Mouse (Mus musculus) Patski (cell line): ENCODE data around the gene Rhoj. TPM values are rescaled to one million over a fixed set of nuclear protein-coding genes. Genes with fewer than 3 reads are reported as not detected.
"Not testable (repeated sequence)": the region's sequence is repeated elsewhere in the genome, so short reads cannot be mapped to it uniquely, and the experiment has no call there.

Experiments used
- ATAC-seq: fragments of 100-300 bp; one replicate; pipeline ENCODE4 v1.8.0; 2021
- CTCF ChIA-PET: fragments of 350-600 bp; sonication (Branson Sonifier 250); formaldehyde crosslinking; loops from one replicate; lab custom pipeline; 2022; ENCODE audit warnings: inconsistent platforms; lab: Charles Lee
- POLR2A ChIA-PET: fragments of 350-600 bp; sonication (Branson Sonifier 250); formaldehyde crosslinking; loops from one replicate; lab custom pipeline; 2022; ENCODE audit warnings: antibody characterized with exemption, inconsistent platforms; lab: Charles Lee
- DNase-seq: peaks from one replicate; pipeline ENCODE4 v3.0.0-alpha.2; 2011; ENCODE audit warnings: low read depth, low spot score
- H3K27me3 ChIP-seq: fragments of 371-371 bp; one replicate; pipeline ENCODE4 v1.5.1; 2021
- CTCF ChIP-seq: fragments of 100-300 bp; IDR thresholded peaks from one replicate; pipeline ENCODE4 v1.5.1; 2021
- in situ Hi-C: fragments of 300-500 bp; cut with MboI; formaldehyde crosslinking; loops from 3 replicates; pipeline ENCODE4 v1.11.1; 2018; ENCODE audit warnings: low pct_unique_long_range_greater_than_20kb, mixed read lengths
- polyA plus RNA-seq: library from polyadenylated mRNA; unstranded; gene quantifications from one replicate; pipeline ENCODE4 v1.2.3, GENCODE M21; 2021

Gene Rhoj
- polyA plus RNA-seq, 1 experiment from 2014 or later, result 0.24 TPM

- ChIA-PET POLR2A (no interaction called here), CTCF (no interaction called here)
- TF ChIP-seq CTCF, result no peak
- DNase-seq, result no peak
- in situ Hi-C loops, result no loop called here
- peaks cover 19% of the 10 kb centered on the region for H3K27me3 ChIP-seq
- ATAC-seq, result no peak
Measured at GRCm38 (mm10) chr12:75304132-75304531, 4.0 kb upstream of the Rhoj start.

- CTCF ChIA-PET, result no interaction called here
- POLR2A ChIA-PET, result no interaction called here
- ATAC-seq, result no peak
- H3K27me3 ChIP-seq, result peaks cover 18% of the 10 kb centered on the region
- TF ChIP-seq CTCF, result no peak
- DNase-seq, result no peak
- in situ Hi-C loops, result no loop called here
Measured at GRCm38 (mm10) chr12:75309756-75310155, 1.6 kb downstream of the Rhoj start.

DNA sequence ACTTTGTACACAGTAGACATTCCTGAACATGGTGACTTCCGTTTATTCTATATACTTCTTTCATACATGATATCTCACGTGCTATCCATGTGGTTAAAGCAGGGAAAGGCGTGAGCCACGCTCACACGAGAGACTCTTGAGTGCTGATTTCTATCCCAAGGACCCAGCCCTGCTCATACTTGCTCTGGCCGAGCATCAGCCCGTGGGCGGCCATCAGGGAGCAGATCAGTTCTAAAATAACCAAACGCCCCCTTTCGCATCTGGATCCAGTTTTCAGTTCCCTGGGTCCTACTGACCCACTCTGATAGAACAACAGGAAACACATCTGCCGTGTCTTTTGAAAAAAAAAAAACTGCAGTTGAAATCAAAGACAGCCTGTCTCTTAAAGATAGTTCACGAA, 2.6 kb downstream of the Rhoj start:
- ATAC-seq (no peak), DNase-seq (no peak)
- ChIA-PET CTCF (no interaction called here), POLR2A (no interaction called here)
- H3K27me3 ChIP-seq, result peaks cover 21% of the 10 kb centered on the region
- in situ Hi-C loops, result no loop called here
- TF ChIP-seq CTCF, result no peak

DNA sequence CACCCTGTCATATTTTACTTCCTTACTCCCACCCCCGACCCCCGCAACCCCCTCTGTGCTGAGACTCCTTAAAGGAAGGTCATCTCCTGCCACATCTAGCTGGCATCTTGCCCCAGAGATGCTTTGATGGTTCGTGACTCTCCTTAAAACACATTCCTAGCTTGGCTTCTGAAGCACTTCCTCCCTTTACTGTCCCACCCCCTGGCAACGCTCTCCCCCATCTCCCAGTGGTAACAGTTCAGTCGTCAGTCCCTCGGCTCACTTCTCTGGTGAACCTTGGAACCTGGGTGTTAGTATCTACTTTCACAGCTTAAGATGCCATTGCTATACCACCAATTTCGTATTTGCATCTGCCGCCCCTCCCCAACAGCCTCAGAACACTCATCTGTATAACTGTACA, 3.8 kb downstream of the Rhoj start:
- DNase-seq, result no peak
- ChIA-PET CTCF (no interaction called here), POLR2A (no interaction called here)
- in situ Hi-C loops, result no loop called here
- TF ChIP-seq CTCF, result no peak
- peaks cover 25% of the 10 kb centered on the region for H3K27me3 ChIP-seq
- no peak for ATAC-seq

- CTCF ChIA-PET, result no interaction called here
- in situ Hi-C loops, result no loop called here
- H3K27me3 ChIP-seq, result peaks cover 16% of the 10 kb centered on the region
- DNase-seq (no peak), ATAC-seq (no peak)
- TF ChIP-seq CTCF, result no peak
- POLR2A ChIA-PET, result no interaction called here
Measured at GRCm38 (mm10) chr12:75313992-75314391, 5.9 kb downstream of the Rhoj start.

GRCm38 (mm10) chr12:75315851-75316250, 7.7 kb downstream of the Rhoj start:
- DNase-seq (no peak), ATAC-seq (no peak)
- peaks cover 12% of the 10 kb centered on the region for H3K27me3 ChIP-seq
- TF ChIP-seq CTCF, result no peak
- in situ Hi-C loops, result no loop called here
- ChIA-PET CTCF (interaction anchor here (1.1 kb wide), 1 partner anchor 11 kb away, joined by 3 read pairs; no protein-coding TSS in a partner anchor), POLR2A (no interaction called here)

DNA sequence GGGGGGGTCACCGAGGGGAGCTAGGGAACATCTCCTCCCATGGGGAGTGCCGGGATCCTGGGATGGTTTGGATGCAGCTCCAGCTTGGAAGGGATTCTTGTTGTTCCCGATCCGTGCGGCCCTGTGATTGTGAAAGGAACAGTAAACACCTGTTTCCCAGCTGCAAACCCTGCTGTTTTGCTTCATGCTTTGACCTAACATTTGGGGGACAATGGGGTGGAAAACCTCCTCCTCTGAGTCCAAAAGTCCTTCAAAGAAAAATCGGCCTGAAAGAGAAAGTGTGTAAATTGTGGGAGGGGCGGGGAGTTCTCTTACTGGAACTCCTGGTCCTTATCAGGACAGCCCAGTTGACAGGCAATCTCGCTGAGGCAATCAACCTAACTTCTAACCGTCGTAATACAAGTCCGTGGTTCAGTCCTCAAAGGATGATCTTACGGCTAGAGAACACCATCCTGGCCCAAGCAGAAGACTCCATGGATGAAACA, 12.4 kb downstream of the Rhoj start:
- ChIA-PET CTCF (no interaction called here), POLR2A (no interaction called here)
- no peak for ATAC-seq
- no peak for DNase-seq
- in situ Hi-C loops, result no loop called here
- TF ChIP-seq CTCF, result no peak
- peaks cover 11% of the 10 kb centered on the region for H3K27me3 ChIP-seq

DNA sequence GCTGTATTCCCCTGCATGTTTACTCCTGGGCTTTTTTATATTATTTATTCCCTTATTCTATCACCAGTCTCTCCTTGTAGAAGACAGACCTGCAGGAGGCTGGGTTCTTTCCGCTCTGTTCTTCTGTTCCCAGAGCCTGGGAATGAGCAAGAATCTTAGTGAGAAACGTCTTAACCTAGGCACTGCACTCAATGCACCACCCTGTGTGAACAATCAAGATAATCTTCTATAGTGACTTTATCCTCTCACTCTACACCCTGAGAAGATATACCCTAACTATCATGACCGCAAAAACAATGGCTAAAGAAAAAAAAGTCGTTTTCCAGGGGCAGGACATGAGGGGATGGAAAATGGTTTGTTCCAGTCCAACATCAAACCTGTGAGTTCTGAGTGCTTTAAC, 13.1 kb downstream of the Rhoj start:
- in situ Hi-C loops, result no loop called here
- no peak for ATAC-seq
- ChIA-PET CTCF (no interaction called here), POLR2A (no interaction called here)
- DNase-seq, result no peak
- H3K27me3 ChIP-seq, result peaks cover 6% of the 10 kb centered on the region
- no peak for TF ChIP-seq CTCF

DNA sequence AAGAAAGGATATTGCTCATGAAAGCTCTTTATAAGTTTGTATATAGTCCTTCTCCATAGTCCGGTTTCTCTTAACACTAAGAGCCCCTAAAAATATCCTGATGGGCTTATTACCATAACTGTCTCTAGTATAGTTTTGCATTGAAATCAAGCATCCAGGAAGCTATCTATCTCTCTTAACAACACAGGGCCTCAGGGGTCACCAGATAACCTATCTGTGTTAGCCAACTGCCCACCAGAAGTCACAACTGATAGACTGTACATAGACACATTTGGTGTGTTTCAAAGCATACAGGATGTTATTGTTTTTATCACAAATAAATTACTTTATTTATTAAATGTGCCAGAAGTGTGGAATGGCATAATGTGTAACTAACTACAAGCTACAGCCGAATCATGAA, 21.1 kb downstream of the Rhoj start:
- ChIA-PET POLR2A (no interaction called here), CTCF (no interaction called here)
- in situ Hi-C loops, result no loop called here
- H3K27me3 ChIP-seq, result peaks cover 9% of the 10 kb centered on the region
- DNase-seq (no peak), ATAC-seq (no peak)
- TF ChIP-seq CTCF, result no peak

GRCm38 (mm10) chr12:75339894-75340293, 31.8 kb downstream of the Rhoj start:
- ChIA-PET POLR2A (no interaction called here), CTCF (no interaction called here)
- no peak for DNase-seq
- in situ Hi-C loops, result no loop called here
- no peak for ATAC-seq
- TF ChIP-seq CTCF, result no peak
- H3K27me3 ChIP-seq, result peaks cover under 1% of the 10 kb centered on the region

DNA sequence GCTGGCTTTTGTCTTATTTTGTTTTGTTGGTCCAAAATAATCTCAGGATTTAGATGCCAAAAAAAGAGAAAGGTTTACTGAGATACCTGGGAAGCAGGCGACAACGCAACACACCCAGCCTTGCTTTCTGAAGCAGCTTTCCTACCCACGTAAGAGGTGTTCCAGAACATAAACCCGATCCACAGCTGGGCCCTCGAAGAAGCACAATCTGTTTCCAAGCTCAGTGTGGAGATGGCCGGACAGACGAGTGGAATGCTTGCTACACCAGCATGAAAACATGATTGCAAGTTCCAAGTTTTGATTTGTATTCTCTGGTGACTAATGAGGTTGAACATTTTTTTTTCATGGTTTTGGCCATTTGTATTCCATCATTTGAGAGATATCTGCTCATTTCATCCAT, 32.2 kb downstream of the Rhoj start:
- peaks cover 5% of the 10 kb centered on the region for H3K27me3 ChIP-seq
- no peak for DNase-seq
- CTCF ChIA-PET, result no interaction called here
- no peak for TF ChIP-seq CTCF
- no peak for ATAC-seq
- POLR2A ChIA-PET, result no interaction called here
- in situ Hi-C loops, result no loop called here

GRCm38 (mm10) chr12:75348551-75348950, 40.4 kb downstream of the Rhoj start:
- no peak for TF ChIP-seq CTCF
- DNase-seq (no peak), ATAC-seq (no peak)
- POLR2A ChIA-PET, result no interaction called here
- CTCF ChIA-PET, result no interaction called here
- peaks cover 11% of the 10 kb centered on the region for H3K27me3 ChIP-seq
- in situ Hi-C loops, result no loop called here

DNA sequence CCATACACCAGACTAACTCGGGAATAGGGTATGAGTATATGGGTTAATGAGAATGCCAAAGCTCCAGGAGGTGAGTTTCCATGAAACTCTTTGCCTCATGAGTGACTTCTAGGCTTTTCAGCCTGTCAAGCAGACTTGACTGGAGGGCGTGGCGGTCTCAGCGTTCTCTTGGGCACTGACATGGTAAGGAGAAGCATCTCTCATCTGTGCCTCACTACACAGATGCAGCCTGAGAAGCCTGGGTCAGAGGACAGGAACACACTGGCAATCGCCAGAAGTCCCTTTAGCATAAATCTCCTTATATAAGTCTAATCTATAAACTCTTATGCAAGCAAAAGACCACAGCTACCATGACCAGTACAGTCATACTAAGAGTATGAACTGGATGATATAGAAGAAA, 41.4 kb downstream of the Rhoj start:
- in situ Hi-C loops, POLR2A ChIA-PET, CTCF ChIA-PET, ATAC-seq, DNase-seq: not testable (repeated sequence)
- H3K27me3 ChIP-seq, result peaks cover 11% of the 10 kb centered on the region
